Mouse (Mus musculus) adrenal gland (tissue): ENCODE data around the gene Anks1.
"Not testable (repeated sequence)": the region's sequence is repeated elsewhere in the genome, so short reads cannot be mapped to it uniquely, and the experiment has no call there.

Source experiments
- intact Hi-C: fragments of 180-260 bp; cut with DNase I; formaldehyde crosslinking; loops from one replicate; pipeline ENCODE4 v1.15.1; 2025

Anks1 gene

GRCm38 (mm10) chr17:27964607-27965006 lies 55.5 kb downstream of the Anks1 start:
- intact Hi-C loops: no loop called here

- intact Hi-C loops: no loop called here
Measured at GRCm38 (mm10) chr17:27965292-27965691, 56.2 kb downstream of the Anks1 start.

DNA sequence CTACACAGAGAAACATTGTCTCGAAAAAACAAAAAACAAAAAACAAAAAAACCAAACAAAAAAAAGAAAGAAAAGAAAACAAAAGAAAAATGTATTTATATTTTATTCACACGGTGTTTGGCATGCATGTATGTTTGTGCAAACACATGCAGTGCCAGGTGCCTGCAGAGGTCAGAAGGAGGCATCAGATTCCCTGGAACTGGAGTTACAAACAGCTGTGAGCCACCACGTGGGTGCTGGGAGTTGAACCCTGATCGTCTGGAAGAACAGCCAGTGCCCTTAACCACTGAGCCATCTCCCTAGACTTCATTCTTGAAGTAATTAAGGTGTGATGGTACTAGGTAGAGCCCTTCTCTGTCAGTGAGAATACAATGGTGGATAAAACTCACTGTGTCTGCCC lies 57.0 kb downstream of the Anks1 start:
- intact Hi-C loops: no loop called here

DNA sequence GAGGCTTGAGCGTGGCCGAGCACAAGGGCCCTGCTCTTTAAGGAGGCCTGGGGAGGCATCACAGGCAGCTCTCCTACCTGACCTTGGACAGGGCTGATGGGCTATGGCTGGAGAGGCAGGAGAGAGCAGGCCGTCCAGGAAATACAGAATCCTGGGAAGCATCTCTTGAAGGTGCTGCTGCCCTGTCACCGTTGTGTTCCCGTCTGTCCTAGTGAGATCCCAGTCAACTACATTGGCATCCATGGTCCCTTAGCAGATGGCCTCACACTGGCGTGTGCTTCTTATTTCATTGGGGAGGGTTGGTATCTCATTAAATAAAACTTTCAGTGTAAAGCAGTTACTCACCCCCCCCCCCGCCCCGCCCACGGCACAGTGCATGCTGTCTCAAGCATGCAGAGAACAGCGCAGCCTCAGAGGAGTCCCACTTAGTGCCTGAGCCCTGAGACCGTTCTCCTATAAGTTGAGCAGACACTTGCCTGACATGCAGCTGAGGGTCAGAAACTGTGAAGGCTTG lies 57.5 kb downstream of the Anks1 start:
- intact Hi-C loops: no loop called here

GRCm38 (mm10) chr17:27967529-27967928 lies 58.4 kb downstream of the Anks1 start:
- intact Hi-C loops: no loop called here

DNA sequence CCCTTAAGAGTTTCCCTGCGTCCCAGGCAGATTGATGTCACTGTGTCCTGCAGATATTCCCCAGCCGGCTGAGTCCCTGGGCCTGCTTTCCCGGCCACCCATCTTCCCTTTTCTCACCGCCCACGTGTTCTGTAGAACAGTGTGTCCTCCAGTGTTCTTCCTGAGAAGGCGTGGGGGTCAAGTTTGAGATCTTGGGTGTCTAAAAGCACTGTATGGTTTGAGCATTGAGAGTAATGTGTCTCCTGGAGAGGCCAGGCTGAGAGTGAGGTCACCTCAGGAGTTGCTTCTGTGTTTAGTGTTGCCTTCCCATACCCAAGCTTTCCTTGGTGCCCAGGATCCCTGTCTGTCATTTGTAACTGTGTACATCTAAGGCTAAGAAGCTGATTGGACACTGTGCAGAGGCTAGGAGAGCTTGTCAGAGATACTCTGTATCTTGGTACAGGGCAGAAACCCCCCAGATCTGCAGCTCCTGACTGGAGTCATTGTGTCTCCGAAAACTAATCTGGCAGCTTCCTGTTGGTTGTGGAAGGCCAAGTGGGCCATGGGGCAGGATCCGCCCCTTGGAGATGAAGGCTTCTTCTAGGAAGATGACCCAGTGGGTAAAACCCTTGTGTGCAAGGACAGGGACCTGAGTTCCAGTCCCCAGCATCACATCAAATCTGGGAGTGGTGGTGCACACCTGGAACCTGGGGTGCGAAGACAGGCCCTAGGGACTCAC lies 59.1 kb downstream of the Anks1 start:
- intact Hi-C loops: no loop called here

DNA sequence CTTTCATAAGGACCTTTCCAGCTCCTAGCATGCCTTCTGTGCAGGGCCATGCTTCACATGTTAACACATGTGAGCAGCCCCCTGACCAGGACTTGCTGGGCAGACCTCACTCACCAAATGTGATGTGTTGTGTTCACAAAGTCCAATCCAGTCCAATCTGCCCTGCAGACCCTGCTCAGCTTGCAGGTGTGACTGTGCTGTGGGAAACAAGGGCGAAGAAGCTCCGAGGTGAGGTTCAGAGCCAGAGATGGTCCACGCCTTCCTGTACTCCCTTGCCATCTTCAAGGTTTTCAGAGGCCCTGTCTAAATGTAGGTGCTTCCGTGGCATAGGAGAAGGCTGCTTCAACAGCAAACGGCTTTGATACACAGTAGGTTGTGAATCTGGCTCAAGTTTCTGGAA lies 59.8 kb downstream of the Anks1 start:
- intact Hi-C loops: no loop called here

- intact Hi-C loops: no loop called here
Measured at GRCm38 (mm10) chr17:27969365-27969764, 60.3 kb downstream of the Anks1 start.

DNA sequence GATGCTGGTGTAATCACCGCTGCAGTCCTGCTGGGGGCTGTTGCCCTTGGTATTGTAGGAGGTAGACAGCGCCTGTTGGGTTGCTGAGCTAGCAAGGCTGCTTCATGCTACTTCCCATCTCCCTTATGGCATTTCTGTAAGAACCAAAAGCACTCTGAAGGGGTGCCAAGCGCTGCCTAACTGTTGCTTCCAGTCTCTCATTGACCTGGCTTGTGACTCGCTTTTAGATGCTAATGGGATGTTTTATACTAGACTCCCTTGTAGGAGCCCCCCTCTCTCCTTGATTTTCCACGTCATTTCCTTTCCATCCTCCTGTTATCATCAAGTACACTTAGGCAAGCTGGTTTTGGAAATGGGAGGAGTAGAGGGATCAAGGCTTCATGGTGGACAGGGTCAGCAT lies 60.8 kb downstream of the Anks1 start:
- intact Hi-C loops: no loop called here

GRCm38 (mm10) chr17:27970305-27970704 lies 61.2 kb downstream of the Anks1 start:
- intact Hi-C loops: no loop called here

GRCm38 (mm10) chr17:27971496-27971895 lies 62.4 kb downstream of the Anks1 start:
- intact Hi-C loops: no loop called here

DNA sequence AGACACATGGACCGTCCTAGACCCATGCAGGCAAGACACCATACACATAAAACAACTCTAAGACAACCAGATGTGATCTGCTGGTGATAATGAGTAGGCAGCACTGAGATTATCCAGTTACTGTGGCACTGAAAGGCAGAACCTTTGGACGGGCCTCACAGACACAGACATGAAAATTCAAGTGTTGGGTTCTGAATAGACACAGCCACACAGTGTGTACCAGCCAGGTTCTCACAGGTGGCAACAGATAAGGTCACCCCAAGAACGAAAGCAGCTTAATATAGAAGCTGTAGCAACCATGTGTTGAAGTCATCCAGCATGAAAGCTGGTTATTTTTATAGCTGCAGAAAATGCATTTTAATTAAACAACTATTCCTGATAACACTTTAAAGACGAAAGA lies 64.2 kb downstream of the Anks1 start:
- intact Hi-C loops: no loop called here

- intact Hi-C loops: no loop called here
Measured at GRCm38 (mm10) chr17:27976266-27976665, 67.2 kb downstream of the Anks1 start.

DNA sequence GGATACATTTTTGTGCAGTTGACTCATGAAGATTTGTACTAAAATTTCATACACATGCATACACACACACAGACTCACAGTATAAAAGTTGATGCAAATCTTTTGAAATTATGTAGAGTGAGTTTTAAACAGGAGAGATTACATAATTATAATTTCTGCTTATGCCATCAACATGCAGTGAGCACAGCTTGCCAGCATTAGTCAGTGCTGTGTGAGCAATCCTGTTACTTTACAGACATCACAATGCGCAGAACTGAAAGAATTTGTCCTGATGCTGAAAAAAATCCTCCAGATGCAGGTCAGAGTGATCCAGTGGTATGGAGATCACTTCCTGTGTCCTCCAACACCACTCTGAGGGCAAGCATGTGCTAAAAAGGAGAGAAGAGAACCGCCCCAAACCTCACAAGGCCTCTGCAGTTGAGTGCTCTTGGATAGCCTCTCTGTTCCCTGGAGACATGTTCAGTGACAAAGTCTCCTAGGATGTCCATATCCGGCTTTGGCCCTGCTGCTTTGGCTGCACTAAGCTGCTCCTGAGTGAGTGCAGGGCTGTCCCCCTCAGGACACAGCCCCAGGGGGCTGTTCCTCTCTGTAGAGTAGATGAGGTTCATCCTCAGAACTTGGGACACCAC lies 68.0 kb downstream of the Anks1 start:
- intact Hi-C loops: no loop called here

- intact Hi-C loops: no loop called here
Measured at GRCm38 (mm10) chr17:27980391-27980955, 71.4 kb downstream of the Anks1 start.

DNA sequence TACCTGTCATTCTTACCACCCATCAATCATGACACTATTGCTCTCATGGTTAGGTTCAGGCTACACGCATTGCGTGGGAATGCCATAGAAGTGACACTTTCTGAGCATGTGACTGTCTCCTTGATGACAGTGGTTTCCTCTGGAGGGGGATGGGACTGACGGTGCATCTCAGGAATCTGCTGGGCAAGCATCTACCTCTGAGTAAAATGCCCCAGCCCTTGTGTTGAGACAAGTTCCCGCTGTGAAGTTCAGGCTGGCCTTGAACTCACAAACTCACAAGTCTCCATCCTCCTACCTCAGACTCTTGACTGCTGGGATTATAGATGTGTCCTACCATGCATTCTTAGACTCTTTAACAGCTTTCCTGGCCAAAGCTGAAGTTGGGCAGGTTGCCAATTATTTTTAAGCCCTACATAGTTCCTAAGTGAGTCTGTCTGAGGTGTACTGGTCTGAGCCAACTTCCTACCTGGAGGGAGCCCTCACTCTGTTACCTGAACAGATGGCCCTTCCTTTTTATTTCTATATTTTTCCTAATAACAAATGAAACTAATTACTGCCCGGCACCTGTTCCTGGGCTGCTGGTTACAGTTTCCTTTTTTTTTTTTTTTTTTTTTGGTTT lies 72.5 kb downstream of the Anks1 start:
- intact Hi-C loops: no loop called here

DNA sequence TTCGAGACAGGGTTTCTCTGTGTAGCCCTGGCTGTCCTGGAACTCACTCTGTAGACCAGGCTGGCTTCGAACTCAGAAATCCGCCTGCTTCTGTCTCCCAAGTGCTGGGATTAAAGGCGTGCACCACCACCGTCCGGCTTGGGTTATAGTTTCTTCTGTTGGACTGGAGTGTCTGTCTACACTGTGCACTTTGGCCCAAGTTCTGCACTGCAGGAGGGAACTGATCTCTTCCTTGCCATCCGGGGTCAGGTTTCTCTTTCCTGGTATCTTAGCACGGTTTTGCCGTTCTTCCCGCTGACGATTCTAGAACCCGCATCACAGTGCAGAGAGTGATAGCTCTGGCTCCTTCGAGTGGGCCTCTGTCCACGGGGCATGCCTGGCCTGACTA lies 73.0 kb downstream of the Anks1 start:
- intact Hi-C loops: not testable (repeated sequence)

DNA sequence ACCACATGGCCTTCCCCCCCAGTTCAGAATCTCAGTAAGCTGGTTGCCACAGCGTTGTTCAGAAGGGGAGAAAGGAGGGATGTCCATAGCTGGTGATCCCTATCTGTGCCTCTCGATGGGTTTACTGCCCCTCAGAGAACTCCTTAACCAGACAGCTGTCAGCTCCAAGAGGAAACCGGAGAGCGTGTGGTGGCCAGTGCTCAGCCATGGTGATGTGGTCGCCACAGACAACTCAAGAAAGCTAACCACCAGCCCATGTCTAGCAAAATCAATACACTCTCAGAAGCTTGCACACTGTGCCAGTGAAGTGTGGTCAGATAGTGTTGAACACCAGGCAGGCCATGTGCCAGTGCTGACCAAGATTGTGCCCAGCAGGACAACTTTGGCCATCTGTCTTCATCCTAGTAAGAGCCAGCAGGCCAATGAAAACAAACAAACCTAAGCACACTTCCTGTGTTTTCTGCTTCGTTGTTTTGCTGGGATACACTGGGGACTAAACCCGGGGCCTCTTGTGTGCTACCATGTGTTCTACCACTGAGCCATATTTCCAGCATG lies 73.7 kb downstream of the Anks1 start:
- intact Hi-C loops: no loop called here

DNA sequence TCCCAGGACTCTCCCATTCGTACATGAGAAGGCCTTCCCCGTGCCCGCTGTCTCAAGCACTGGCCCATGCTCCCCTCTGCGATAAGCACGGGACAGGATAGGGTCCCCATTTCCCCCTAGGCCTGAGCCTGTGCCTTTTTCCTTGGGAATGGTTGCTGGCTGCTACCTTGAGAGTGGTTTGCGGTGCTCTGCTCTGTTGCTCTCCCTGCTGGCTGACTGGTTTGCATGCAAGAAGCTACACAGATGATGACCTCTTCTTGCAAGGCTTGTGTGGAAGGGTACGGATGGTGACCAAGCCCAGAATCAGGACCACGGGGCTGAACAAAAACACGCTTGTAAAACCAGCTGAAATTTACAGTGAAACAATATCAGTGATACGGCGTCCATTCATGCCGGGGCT lies 75.3 kb downstream of the Anks1 start:
- intact Hi-C loops: no loop called here

DNA sequence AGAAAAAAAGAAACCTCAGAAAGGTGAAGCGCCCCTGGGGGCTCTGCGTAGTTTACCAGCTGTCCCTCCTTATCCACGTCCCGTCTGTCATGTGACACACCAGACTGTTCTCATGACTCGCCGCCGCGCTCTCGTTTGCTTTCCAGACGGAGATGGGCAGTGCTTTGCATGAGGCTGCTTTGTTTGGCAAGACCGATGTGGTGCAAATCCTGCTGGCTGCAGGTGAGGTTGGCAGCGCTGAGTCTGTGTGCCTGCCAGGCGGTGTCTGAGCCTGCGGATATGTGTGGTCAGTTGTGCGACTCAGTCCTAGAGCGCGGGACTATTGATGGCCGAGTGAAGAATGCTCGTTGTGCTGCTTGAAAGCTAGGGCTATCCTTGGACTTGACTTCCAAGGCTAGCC lies 77.0 kb downstream of the Anks1 start:
- intact Hi-C loops: loop anchor here (5.0 kb wide), 1 partner anchor 74 kb away; no protein-coding TSS in a partner anchor

DNA sequence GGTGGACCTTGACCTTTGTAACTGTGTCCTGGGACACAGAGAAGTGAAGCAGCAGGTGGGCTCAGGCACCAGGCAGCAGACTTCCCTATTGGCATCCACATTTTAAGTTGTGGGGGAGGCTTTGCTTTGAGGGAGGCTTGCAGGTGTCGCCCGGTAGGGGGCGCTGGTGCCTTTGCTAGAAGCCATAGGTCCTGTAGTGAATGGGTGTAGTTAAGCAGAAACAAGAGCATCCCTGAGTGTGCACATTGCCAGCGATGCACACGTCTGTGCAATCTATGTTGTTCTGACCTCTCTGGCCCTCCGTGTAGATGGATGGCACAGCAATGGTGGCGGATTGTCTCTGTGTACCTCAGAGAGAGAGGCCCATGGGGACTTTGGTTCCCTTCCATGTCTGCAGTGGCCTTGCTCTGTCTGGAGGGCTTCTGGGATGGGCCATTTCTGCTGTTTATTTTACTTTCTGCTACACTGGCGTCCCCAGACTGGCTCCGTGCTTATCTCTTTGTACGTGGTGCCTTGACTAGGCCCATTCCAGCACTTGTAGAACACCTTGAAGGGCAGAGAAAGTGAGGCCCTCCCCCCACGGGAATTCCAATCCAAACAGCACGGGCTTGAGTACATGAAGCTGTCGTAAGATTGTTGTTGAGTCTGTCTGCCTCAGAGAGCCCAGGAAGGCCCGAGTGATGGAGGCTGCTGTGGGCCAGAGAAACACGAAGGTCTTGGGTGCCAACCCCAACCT lies 80.9 kb downstream of the Anks1 start:
- intact Hi-C loops: loop anchor here (1.0 to 5.0 kb wide), 4 partner anchors 57 to 173 kb away; no protein-coding TSS in a partner anchor
